Mouse (Mus musculus) liver, embryonic 11.5 days (tissue): ENCODE data around the gene Tmem91. TPM values are rescaled to one million over a fixed set of nuclear protein-coding genes. Genes with fewer than 3 reads are reported as not detected.

ENCODE experiments used
- ATAC-seq: fragments of 200-750 bp; cut with Nextera tagmentation; replicated peaks from 2 replicates; pipeline ENCODE4 v1.8.0; 2017; ENCODE audit warnings: moderate number of reproducible peaks, mild to moderate bottlenecking, moderate TSS enrichment, moderate library complexity; ENCODE audit not compliant: low FRiP score
- DNase-seq: peaks from one replicate; pipeline ENCODE4 v3.0.0-alpha.2; 2017; ENCODE audit warnings: low spot score
- H3K27ac ChIP-seq: fragments of 300-500 bp; sonication (generic); 2 replicates; pipeline ENCODE4 v1.5.1; 2014; ENCODE audit warnings: mild to moderate bottlenecking, low read depth, low read length, control low read depth
- H3K27me3 ChIP-seq: fragments of 300-500 bp; sonication (generic); replicated peaks from 2 replicates; pipeline ENCODE4 v1.6.1; 2014; ENCODE audit warnings: low read length, mixed read lengths; ENCODE audit not compliant: control insufficient read depth, insufficient read depth
- H3K36me3 ChIP-seq: fragments of 300-500 bp; sonication (generic); 2 replicates; pipeline ENCODE4 v1.6.1; 2014; ENCODE audit warnings: mild to moderate bottlenecking, low read length, moderate library complexity, mixed read lengths; ENCODE audit not compliant: control insufficient read depth, insufficient read depth
- H3K4me1 ChIP-seq: fragments of 300-500 bp; sonication (generic); replicated peaks from 2 replicates; pipeline ENCODE4 v1.6.1; 2014; ENCODE audit warnings: low read length, mixed read lengths; ENCODE audit not compliant: control insufficient read depth, insufficient read depth
- H3K4me2 ChIP-seq: fragments of 300-500 bp; sonication (generic); 2 replicates; pipeline ENCODE4 v1.6.1; 2014; ENCODE audit warnings: mild to moderate bottlenecking, control low read depth, moderate library complexity
- H3K4me3 ChIP-seq: fragments of 300-500 bp; sonication (generic); 2 replicates; pipeline ENCODE4 v1.5.1; 2014; ENCODE audit warnings: low read depth, low read length, control low read depth
- H3K9ac ChIP-seq: fragments of 300-500 bp; sonication (generic); 2 replicates; pipeline ENCODE4 v1.6.1; 2014; ENCODE audit warnings: low read depth, low read length, control low read depth
- H3K9me3 ChIP-seq: fragments of 300-500 bp; sonication (generic); 2 replicates; pipeline ENCODE4 v1.6.1; 2016; ENCODE audit warnings: low read length, inconsistent platforms, mixed read lengths; ENCODE audit not compliant: control insufficient read depth
- WGBS: fragments of 180-500 bp; shearing (Covaris S2); extraction: QIAGEN DNeasy Blood & Tissue Kit; methylation state at CpG from one replicate; pipeline ENCODE4 v1.1.7; 2014; 5-methylcytosine and 5-hydroxymethylcytosine counted together
- polyA plus RNA-seq: library from polyadenylated mRNA; unstranded; fragments of >200 nt; fragmentation: Nextera tagmentation; extraction: Ambion mirVana; gene quantifications from 2 replicates; pipeline ENCODE4 v1.2.1, GENCODE M21; 2014

The Tmem91 gene
- polyA plus RNA-seq, 1 experiment from 2014 or later, result 3.3 TPM

DNA sequence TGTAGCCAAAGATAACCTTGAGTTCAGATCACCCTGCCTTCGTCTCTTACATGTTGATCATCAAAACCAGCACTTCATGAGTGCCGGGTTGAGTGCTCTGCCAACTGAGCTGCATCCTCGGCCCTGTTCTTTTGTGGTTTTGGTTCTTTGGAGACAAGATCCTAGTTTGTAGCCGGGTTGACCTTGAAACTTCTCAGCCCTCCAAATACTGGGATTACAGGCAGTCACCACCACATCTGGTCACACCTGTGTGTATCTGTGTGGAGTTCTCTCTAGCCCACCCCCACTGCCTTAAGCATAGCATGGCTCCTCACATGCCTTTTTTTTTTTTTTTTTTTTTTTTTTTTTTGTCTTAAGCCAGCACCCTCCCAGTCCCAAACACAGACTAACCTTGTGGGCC is 4.9 kb downstream of the Tmem91 start:
- 77% methylated on average over 4 of the region's 4 CpGs for WGBS
- H3K9ac ChIP-seq, result no peak overlapping the region
- H3K9me3 ChIP-seq, result peaks cover 2% of the 10 kb centered on the region; the same call in 1 of the 2 replicates
- no peak overlapping the region for H3K27ac ChIP-seq
- ATAC-seq, result no peak
- H3K4me3 ChIP-seq, result no peak overlapping the region
- H3K36me3 ChIP-seq, result peaks cover 26% of the 10 kb centered on the region; the same call in 1 of the 2 replicates
- no peak for DNase-seq
- H3K27me3 ChIP-seq, result peaks cover 18% of the 10 kb centered on the region
- peaks cover 6% of the 10 kb centered on the region; the same call in 1 of the 2 replicates for H3K4me1 ChIP-seq
- no peak overlapping the region for H3K4me2 ChIP-seq

DNA sequence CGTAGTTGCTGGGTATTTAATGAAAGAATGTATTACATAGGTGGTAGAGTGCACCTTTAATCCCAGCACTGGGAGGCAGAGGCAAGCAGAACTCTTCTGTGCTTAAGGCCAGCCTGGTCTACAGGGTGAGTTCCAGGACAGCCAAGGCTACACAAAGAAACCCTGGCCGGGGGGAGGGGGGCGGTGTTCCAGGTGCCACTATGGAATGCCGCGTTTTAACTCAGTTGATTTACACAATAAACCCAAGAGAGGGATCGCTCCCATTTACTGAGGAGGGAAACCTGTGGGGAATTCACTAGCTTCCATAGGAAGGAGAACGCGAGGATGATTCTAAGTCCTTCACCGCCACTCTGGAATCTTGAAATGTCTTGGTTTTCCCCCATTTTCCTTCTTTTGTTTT is 5.3 kb downstream of the Tmem91 start:
- Histone ChIP-seq H3K4me2 (no peak overlapping the region), H3K27me3 (peaks cover 13% of the 10 kb centered on the region), H3K9me3 (peaks cover 2% of the 10 kb centered on the region; the same call in 1 of the 2 replicates), H3K27ac (no peak overlapping the region), H3K36me3 (peaks cover 31% of the 10 kb centered on the region; the same call in 1 of the 2 replicates), H3K9ac (no peak overlapping the region), H3K4me3 (no peak overlapping the region), H3K4me1 (peaks cover 2% of the 10 kb centered on the region; the same call in 1 of the 2 replicates)
- ATAC-seq, result no peak
- no peak for DNase-seq
- 84% methylated on average over 9 of the region's 9 CpGs for WGBS

GRCm38 (mm10) chr7:25669158-25669557 is 5.8 kb downstream of the Tmem91 start:
- H3K4me3 ChIP-seq, result no peak overlapping the region
- no peak overlapping the region for H3K9ac ChIP-seq
- peaks cover 2% of the 10 kb centered on the region; the same call in 1 of the 2 replicates for H3K9me3 ChIP-seq
- ATAC-seq (no peak), DNase-seq (no peak)
- H3K27me3 ChIP-seq, result peaks cover 8% of the 10 kb centered on the region
- H3K4me2 ChIP-seq, result no peak overlapping the region
- 89% methylated on average over 10 of the region's 10 CpGs for WGBS
- H3K4me1 ChIP-seq, result no peaks in the 10 kb centered on the region
- peaks cover 34% of the 10 kb centered on the region; the same call in 1 of the 2 replicates for H3K36me3 ChIP-seq
- H3K27ac ChIP-seq, result no peak overlapping the region

- Histone ChIP-seq H3K27ac (no peak overlapping the region), H3K4me3 (no peak overlapping the region), H3K4me1 (no peaks in the 10 kb centered on the region), H3K27me3 (no peaks in the 10 kb centered on the region), H3K36me3 (peaks cover 42% of the 10 kb centered on the region; the same call in 1 of the 2 replicates), H3K4me2 (no peak overlapping the region), H3K9ac (no peak overlapping the region), H3K9me3 (no peaks in the 10 kb centered on the region)
- DNase-seq (no peak), ATAC-seq (no peak)
- WGBS, result 92% methylated on average over 8 of the region's 8 CpGs
Measured at GRCm38 (mm10) chr7:25666381-25666780, 8.6 kb downstream of the Tmem91 start.

DNA sequence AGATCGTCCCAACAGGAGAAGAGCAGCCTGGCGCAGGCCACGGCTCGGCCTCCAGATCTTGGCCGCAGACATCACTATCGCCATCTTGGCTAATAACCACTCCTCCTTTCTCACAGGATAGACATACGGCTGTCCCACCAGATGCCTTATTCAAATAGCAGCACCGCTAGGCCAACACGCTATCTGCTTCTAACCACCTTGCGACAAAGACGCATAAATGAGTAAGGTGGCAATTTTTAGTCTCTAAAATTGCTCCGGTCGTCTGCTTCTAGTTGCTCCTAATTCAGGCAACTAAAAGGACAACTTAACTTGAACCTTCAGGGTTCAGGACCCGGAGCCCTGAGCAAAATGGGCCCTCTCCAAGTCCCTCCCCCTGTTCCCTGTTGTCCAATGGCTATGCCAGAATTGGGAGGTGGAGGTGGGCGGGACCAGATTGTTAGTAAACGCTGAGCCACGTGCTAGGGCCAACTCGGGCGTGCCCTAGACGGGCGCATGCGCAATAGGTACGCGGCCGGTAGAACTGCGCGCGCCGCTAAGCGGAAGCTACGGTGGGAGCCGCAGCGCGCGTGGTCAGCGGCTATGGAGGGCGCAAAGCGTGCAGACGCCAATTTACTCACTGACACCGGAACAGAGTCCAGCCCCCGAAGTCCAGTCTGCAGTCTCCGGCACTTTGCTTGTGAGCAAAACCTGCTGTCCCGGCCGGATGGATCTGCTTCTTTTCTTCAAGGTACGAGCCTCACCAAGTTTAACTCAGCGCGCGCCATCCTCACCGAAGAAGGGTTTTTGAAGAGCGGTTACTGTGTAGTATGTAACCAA is 16.1 kb downstream of the Tmem91 start, which contains the start of the genes Bckdha and Exosc5:
Gene Bckdha, minus strand, starts transcription at position 325 of the 816 bp plus-strand sequence.
Gene Exosc5, plus strand, starts transcription at position 508 of the 816 bp plus-strand sequence.
- under 1% methylated on average over 50 of the region's 50 CpGs for WGBS
- H3K4me3 ChIP-seq, result peak within 1 kb of the TSS; percentile 80
- peak; percentile 98 for ATAC-seq
- H3K4me1 ChIP-seq, result peaks cover 9% of the 10 kb centered on the region; the same call in 1 of the 2 replicates
- peak within 1 kb of the TSS; percentile 90 for H3K4me2 ChIP-seq
- peak within 1 kb of the TSS; percentile 58; the same call in 1 of the 2 replicates for H3K27ac ChIP-seq
- peak within 1 kb of the TSS; percentile 82 for H3K9ac ChIP-seq
- H3K27me3 ChIP-seq, result no peaks in the 10 kb centered on the region
- H3K36me3 ChIP-seq, result peaks cover 9% of the 10 kb centered on the region; the same call in 1 of the 2 replicates
- no peaks in the 10 kb centered on the region for H3K9me3 ChIP-seq
- DNase-seq, result peak; percentile 94

- no peaks in the 10 kb centered on the region for H3K27me3 ChIP-seq
- no peaks in the 10 kb centered on the region for H3K9me3 ChIP-seq
- ATAC-seq (no peak), DNase-seq (no peak)
- 32% methylated on average over 10 of the region's 10 CpGs for WGBS
- peaks cover 8% of the 10 kb centered on the region; the same call in 1 of the 2 replicates for H3K36me3 ChIP-seq
- H3K27ac ChIP-seq, result no peak overlapping the region
- peaks cover 9% of the 10 kb centered on the region; the same call in 1 of the 2 replicates for H3K4me1 ChIP-seq
- H3K9ac ChIP-seq, result peak overlapping the region; percentile 70; the same call in 1 of the 2 replicates
- peak overlapping the region; percentile 80 for H3K4me3 ChIP-seq
- H3K4me2 ChIP-seq, result peak overlapping the region; percentile 90
Measured at GRCm38 (mm10) chr7:25657785-25658184, 17.2 kb downstream of the Tmem91 start.

- ATAC-seq (no peak), DNase-seq (no peak)
- Histone ChIP-seq H3K36me3 (0 out of 2 replicates have a peak, but pooled peaks cover 2% of the 10 kb centered on the region), H3K4me2 (0 out of 2 replicates have a peak overlapping the region, but pooled peaks have one; percentile 7), H3K9ac (no peak overlapping the region), H3K27ac (no peak overlapping the region), H3K27me3 (no peaks in the 10 kb centered on the region), H3K4me3 (no peak overlapping the region), H3K4me1 (peaks cover 9% of the 10 kb centered on the region; the same call in 1 of the 2 replicates), H3K9me3 (no peaks in the 10 kb centered on the region)
- 70% methylated on average over 11 of the region's 11 CpGs for WGBS
Measured at GRCm38 (mm10) chr7:25655601-25656428, 19.2 kb downstream of the Tmem91 start.

DNA sequence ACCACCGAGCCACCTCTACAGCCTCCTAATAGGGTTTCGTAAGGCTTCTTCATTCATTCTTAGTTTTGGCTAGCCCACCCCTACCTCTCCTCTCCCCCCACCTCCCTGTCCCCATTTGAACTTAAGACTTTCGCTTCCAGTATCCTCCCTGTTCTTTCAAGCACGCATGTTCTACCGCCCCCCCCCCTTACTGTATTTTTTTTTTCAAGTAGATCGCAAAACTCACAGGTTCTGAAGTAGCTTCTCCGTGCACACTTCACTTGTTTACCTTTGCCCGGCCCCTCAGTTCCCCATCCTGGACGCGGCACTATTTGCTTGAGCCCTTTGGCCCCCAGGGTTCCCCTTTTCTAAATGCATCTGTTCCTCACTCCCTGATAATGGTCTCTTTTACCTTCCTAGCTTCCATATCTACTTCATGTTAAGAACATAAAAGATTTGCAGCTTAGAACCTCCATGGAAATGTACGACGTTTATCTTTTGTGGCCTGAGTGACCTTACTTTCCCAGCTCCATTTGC is 22.7 kb downstream of the Tmem91 start:
- peaks cover 2% of the 10 kb centered on the region; the same call in 1 of the 2 replicates for H3K36me3 ChIP-seq
- H3K27ac ChIP-seq, result no peak overlapping the region
- no peak for ATAC-seq
- no peaks in the 10 kb centered on the region for H3K9me3 ChIP-seq
- DNase-seq, result no peak
- WGBS, result 62% methylated on average over 12 of the region's 12 CpGs
- no peaks in the 10 kb centered on the region for H3K27me3 ChIP-seq
- no peak overlapping the region for H3K4me3 ChIP-seq
- H3K4me1 ChIP-seq, result peaks cover 10% of the 10 kb centered on the region
- no peak overlapping the region for H3K4me2 ChIP-seq
- H3K9ac ChIP-seq, result no peak overlapping the region
